In genomic region chr7:101696931-101697723, GRCm38 (mm10) we compare ENCODE assay signal across 12 mouse cellular contexts. TPM values are rescaled to one million over a fixed set of nuclear protein-coding genes. Genes with fewer than 3 reads are reported as not detected.
A peak's percentile ranks its signal among the peaks of the same experiment; 100 is the strongest.
DNase-seq lines count a peak whose midpoint lies in the region; ATAC-seq and TF ChIP-seq lines count a peak whose summit lies in the region.
"Had no signal": no experiment of that assay in that cellular context is flagged by ENCODE, and none has a peak within 500 bp of the region (broad histone marks: within the 10 kb centered on the region; RNA-seq: fewer than 3 reads in every experiment).

No protein-coding gene starts in this region.

- intact Hi-C loops in left cerebral cortex, postnatal 4 days (cut with DNase I) = no loop called here
- intact Hi-C loops in left cerebral cortex, adult 2 months (cut with DNase I) = no loop called here

- H3K9ac ChIP-seq in forebrain, postnatal 0 days = no peak overlapping the region
- no peak overlapping the region for H3K9ac ChIP-seq in midbrain, embryonic 16.5 days (ENCODE audit: low read depth, low read length)

- no peak for TF ChIP-seq CTCF in left cerebral cortex, adult 2 months (IDR thresholded peaks at IDR 0.05)
- no peak for TF ChIP-seq CTCF in forebrain, postnatal 0 days (IDR thresholded peaks at IDR 0.05; ENCODE audit: low read depth)

- no peaks in the 10 kb centered on the region for H3K4me1 ChIP-seq in forebrain, postnatal 0 days (ENCODE audit: insufficient read depth)
- H3K4me1 ChIP-seq in midbrain, embryonic 16.5 days (ENCODE audit: control insufficient read depth, insufficient read depth, low read length) = no peaks in the 10 kb centered on the region

- H3K4me3 ChIP-seq in left cerebral cortex, adult 2 months = no peak overlapping the region
- no peak overlapping the region for H3K4me3 ChIP-seq in forebrain, postnatal 0 days (ENCODE audit: low read depth, low read length)
- H3K4me3 ChIP-seq in midbrain, embryonic 16.5 days (ENCODE audit: low read depth, low read length) = no peak overlapping the region

- H3K4me2 ChIP-seq in forebrain, postnatal 0 days (ENCODE audit: low read depth) = no peak overlapping the region
- H3K4me2 ChIP-seq in midbrain, embryonic 16.5 days (ENCODE audit: low read length) = no peak overlapping the region

- 39% methylated on average over 10 of the region's 10 CpGs for WGBS in forebrain, postnatal 0 days
- WGBS in midbrain, embryonic 16.5 days = 54% methylated on average over 10 of the region's 10 CpGs

- no peaks in the 10 kb centered on the region for H3K36me3 ChIP-seq in forebrain, postnatal 0 days (ENCODE audit: insufficient read depth)
- H3K36me3 ChIP-seq in midbrain, embryonic 16.5 days (ENCODE audit: control insufficient read depth, insufficient read depth, low read length) = no peaks in the 10 kb centered on the region

- no peaks in the 10 kb centered on the region for H3K9me3 ChIP-seq in forebrain, postnatal 0 days (ENCODE audit: low read length)
- H3K9me3 ChIP-seq in midbrain, embryonic 16.5 days (replicated peaks; ENCODE audit: control insufficient read depth, low read length, poor library complexity, severe bottlenecking) = no peaks in the 10 kb centered on the region

- peak; percentile 16 for DNase-seq in cerebellum, adult 11 months
- peak; percentile 80 for DNase-seq in left cerebral cortex, postnatal 4 days
- no peak for DNase-seq in left cerebral cortex, adult 2 months (ENCODE audit: extremely low spot score in 1 of 2, low spot score in 2 of 2)
- DNase-seq in forebrain, postnatal 0 days = peak; percentile 33
- DNase-seq in kidney, adult 8-10 months = no peak
- no peak for DNase-seq in lung, postnatal 4 days
- DNase-seq: adrenal gland, postnatal 10 days; heart, adult 18-20 months; kidney, postnatal 10 days; lung, postnatal 36 days had no signal

- no peak for ATAC-seq in cerebellum, adult (ENCODE audit: insufficient number of reproducible peaks, low FRiP score, low TSS enrichment)
- ATAC-seq in forebrain, postnatal 0 days = peak; percentile 74
- peak; percentile 72 for ATAC-seq in midbrain, embryonic 16.5 days

- H3K27ac ChIP-seq in left cerebral cortex, adult 2 months = no peak overlapping the region
- no peak overlapping the region for H3K27ac ChIP-seq in forebrain, postnatal 0 days (ENCODE audit: low read depth, low read length)
- no peak overlapping the region for H3K27ac ChIP-seq in midbrain, embryonic 16.5 days (ENCODE audit: low read length)

- no peaks in the 10 kb centered on the region for H3K27me3 ChIP-seq in forebrain, postnatal 0 days (ENCODE audit: insufficient read depth, low read length)
- no peaks in the 10 kb centered on the region for H3K27me3 ChIP-seq in midbrain, embryonic 16.5 days (ENCODE audit: control insufficient read depth, insufficient read depth, low read depth, low read length)

RNA-seq across cellular contexts. Expression of gene Clpb, which starts 33.7 kb away (rescaled TPM):
- 10 to 100 TPM; 43.4 to 45.2 TPM for total RNA-seq in left cerebral cortex, postnatal 4 days (2021)
- total RNA-seq in left cerebral cortex, adult 2 months (2021) = 10 to 100 TPM; 55.6 to 57.1 TPM
- total RNA-seq in forebrain, postnatal 0 days (2014; rRNA removed) = 40.6 and 45.9 TPM in 2 replicates
- 34.6 and 38.3 TPM in 2 replicates for polyA plus RNA-seq in forebrain, postnatal 0 days (2015; fragmentation: Nextera tagmentation; extraction: Ambion mirVana)
- 43.0 and 46.5 TPM in 2 replicates for polyA plus RNA-seq in midbrain, embryonic 16.5 days (2015; fragmentation: Nextera tagmentation; extraction: Ambion mirVana)

Comparison
In these comparisons a context has a peak if more than half of its experiments do, and no peak if none do; other contexts are left out.
1. DNase-seq: peak in cerebellum, adult 11 months (single experiment), left cerebral cortex, postnatal 4 days (single experiment) and forebrain, postnatal 0 days (single experiment); none in left cerebral cortex, adult 2 months (0 of 2), kidney, adult 8-10 months (0 of 2) and lung, postnatal 4 days (0 of 2).